Mouse (Mus musculus) yolk sac, embryonic 10.5 days (tissue): ENCODE data around the gene Fbln7.

Experiments
- DNase-seq: peaks from one replicate; pipeline ENCODE4 v3.0.0-alpha.2; 2017; ENCODE audit warnings: low spot score

The Fbln7 gene

DNA sequence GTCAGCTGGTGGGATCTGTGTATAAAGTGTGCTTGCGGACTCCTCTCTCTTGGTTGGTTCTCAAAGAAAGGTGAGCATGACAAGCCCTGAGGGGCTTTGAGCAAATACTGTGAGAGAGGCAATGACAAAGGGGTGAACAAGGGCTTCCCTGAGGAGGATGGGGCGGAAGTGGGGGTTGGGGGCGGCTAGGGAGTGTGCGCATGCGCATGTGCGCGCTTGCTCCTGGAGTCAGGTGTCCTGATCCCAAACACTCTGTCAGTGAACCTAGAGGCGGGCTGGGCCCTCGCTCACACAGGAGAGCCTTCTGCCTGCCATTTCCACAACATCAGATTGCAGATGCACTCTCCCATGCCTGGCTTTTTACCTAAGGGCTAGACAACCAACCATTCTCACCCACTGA is 9.5 kb downstream of the Fbln7 start:
- DNase-seq, result no peak

DNA sequence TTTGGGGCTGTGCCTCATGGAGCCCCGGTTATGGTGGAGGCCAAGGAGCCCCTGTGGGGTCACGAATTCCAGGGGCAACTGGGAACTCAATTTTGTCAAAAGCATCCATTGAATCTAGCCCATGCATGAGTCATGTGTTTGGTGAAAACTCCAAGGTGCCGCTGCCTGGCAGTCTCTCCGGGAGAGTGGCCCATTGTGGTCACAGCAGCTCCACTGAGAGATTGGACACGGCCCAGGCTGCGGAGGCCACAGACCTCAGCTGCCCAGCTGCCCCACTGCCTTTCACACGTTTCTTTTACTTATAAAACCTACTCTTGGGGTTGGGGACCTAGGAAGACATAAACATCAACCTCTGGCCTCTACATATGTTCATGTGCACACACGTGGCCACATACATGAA is 12.7 kb downstream of the Fbln7 start:
- DNase-seq, result no peak

DNA sequence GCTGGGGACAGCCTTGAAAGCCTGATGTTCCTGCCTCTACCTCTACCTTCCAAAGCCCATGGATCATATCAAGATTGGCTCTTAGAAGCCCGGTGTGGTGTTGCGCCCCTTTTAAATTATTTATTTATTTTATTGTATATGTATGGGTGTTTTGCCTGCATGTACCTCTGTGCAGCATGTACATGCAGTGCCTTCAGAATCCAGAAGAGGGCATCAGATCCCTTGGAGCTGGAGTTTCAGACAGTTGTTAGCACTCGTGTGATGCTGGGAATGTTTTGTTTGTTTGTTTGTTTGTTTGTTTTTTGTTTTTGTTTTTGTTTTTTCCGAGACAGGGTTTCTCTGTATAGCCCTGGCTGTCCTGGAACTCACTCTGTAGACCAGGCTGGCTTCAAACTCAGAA is 18.5 kb downstream of the Fbln7 start:
- DNase-seq, result no peak

DNA sequence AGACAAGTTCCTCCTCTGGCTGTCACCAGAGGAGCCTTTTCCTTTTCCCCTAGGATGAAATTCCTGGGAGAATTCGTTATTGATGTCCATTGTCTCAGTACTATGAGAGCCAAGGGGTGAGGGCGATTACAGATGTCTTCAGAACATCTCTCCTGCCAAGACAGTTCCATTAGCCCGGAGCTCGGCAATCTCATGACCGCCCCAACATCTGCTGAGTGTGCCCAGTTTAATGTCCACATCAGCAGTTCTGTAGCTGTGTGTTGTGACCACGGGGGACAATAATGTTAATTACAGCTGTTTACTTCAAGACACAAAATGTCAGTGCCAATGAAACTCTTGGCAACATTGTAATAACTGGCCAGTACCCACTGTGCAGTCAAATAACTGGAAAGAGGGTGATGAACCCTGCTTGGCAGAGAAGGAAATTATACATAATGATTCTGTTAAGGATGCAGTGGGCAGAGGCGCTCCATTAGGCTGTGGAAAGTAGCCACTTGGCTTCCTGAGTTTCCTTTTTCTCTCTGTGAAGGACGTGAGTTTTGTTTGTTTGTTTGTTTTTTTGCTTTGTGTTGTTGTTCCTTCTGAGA is 22.5 kb downstream of the Fbln7 start:
- no peak for DNase-seq

DNA sequence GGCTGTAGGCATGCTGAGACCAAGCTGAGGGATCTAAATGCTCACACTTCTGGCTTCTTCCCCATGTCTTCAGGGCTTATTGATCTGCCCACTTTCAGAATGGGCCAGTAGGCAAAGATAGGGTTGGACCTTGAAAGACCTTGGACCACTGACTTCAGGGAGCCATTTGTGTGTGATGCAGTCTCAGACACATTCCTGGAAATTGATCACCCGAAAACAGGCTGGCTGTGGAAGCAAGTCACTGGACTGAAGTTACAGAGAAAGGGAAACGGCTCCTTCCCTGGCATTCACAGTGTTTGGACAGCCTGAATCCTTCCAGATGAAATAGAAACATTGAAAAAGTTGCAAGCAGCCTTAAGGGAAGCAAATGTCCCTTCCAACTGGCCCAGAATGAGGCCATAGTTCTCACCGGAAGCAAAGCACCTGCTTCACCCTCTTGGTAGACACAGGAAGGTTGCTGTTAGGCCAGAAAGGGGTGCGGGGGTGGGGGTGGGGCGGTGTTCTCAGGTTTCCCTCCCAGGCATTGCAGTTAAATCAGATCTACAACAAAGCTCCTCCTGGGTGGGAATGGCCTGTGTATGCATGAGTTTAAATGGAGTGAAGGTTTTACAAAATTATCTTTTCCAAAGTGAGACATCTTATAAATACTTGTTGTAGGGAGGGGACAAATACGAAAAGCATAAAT is 25.2 kb downstream of the Fbln7 start:
- no peak for DNase-seq

DNA sequence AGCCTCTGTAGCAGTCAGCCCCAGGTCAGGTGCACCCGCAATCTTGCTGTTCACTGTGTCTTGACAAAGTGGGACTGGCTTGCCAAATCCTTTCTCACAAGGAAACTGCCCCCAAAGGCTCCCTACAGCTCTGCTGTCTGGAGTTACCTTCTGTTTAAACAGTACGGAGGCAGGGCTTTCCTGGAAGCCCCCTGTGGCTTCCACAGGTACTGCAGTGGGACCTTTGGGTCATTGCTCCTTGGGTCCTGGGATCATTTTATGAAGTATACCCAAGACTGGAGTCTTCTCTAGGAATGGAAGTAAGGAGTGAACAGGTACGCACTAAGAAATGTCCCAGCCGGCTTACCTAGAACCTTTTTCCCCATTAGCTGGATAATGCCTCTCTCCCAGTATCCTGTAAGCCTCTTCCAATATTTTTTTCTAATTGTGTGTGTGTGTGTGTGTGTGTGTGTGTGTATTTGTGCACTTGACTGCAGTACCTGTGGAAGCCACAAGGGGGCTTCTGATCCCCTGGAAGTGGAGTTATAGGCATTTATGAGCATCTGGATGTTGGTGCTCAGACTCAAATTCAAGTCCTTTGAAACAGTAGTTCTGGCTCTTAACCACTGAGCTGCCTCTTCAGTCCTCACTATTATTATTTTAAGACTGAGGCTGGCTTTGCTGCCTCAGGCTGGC is 28.0 kb downstream of the Fbln7 start:
- no peak for DNase-seq

DNA sequence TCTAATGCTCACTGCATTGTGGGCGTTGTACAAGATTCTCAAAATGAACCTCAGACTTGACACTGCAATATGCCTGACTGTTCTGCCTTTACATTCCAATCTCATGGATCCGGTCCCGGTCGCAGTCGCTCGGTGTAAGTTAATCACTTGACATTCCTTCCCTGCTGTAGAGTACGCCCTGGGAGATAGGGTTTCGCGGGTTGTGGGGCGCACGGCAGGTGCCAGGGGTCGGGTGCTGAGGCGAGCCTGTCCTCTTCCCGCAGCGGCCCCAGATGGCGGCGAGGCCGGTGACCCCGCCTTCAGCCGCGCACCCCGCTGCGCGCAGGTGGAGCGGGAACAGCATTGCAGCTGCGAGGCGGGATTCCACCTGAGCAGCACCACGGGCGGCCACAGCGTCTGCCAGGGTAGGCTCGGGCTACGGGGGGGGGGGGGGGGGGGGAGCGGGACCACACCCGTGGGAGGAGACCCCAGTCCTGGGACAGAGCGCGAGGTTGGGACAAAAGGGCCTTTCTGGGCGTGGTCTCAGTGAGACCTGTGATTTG is 29.5 kb downstream of the Fbln7 start:
- peak; percentile 10 for DNase-seq

DNA sequence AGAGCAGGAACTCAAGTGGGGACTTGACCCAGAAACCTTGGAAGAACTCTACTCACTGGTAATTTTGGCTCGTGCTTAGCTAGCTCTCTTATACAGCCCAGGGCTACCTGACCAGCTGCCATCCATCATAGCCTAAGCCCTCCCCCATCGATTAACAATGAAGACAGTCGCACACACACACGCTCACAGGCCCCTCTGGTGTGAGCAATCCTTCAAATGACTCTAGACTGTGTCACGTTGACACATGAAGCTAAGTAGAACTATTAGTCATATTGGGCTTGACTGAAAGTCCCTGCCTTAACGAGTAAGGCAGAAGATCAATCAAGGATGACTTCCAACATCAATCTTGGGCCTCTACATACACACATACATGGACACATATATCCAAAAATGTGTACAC is 40.1 kb downstream of the Fbln7 start:
- no peak for DNase-seq

DNA sequence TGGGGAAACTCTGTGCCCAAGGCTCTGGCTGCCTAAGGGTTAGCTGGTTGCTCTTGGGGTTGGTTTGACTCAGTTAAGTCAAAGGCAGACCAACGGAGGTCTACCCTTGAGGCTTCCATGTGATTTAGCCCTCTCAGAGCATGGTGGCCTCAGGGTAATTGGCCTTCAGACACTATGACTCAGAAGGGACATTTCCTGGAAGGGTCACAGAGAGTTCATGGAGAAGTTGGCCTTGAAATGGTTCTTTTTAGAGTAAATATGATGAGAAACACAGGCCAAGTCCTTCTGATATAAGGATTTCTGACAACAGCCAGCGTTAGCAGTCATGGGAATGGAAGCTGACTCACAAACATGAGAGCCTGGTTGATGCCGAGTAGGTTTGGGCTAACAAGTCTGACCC is 40.9 kb downstream of the Fbln7 start:
- DNase-seq, result no peak

DNA sequence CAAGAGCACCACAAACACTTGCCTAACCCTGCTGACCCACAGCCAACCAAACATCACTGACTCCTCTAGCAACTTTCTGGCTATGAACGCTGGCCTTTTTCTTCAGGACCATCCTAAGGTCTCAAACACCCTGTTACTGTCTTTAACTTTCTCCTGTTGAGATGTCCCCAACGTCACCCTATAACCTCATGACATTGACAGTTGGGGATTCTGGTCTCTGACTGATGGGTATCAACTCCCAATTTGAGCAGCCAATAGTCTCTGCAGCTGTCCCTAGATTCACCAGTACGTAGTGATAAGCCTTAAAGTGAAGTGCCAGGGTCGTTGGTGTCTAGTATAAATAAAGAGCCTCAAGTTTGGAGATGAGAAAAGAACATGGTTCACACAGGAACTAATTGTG is 52.2 kb downstream of the Fbln7 start:
- DNase-seq, result no peak

DNA sequence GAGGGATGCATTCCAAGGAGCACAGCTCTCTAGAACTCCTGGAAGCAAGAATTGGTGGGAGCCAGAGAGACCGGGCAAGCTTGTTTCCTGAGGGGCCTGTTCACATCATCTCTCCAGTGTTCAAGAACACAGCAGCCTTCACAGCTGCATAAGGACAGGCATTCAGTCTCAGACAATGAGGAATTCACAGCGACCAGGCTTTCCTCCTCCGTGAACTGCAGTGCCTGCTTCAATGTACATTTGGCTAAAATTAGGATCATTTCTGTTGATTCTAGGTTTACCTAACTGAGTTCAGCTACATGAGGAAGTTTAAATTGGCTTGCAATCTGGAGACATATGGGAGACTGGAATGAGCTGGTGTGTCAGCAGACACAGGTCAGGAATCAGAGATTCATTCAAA is 53.7 kb downstream of the Fbln7 start:
- no peak for DNase-seq

DNA sequence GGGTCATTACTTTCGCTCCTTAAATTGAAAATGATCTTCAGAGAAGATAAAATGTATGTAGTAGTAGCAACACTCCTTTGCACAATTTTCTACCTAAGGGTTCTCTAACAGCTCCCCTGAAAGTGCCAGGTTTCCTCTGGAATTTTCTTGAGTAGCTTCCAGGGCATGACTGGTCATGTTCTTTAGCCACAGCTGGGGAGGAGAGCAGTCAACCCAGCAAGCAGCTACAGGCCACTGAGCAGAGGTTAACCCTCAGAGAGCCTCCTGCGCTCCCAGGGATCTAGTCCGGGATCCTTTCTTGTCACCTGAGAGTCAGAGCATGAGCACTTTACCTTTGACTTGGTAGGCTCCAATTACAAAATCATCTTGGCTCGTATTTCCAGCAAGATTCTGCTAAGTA is 62.0 kb downstream of the Fbln7 start:
- DNase-seq, result no peak

DNA sequence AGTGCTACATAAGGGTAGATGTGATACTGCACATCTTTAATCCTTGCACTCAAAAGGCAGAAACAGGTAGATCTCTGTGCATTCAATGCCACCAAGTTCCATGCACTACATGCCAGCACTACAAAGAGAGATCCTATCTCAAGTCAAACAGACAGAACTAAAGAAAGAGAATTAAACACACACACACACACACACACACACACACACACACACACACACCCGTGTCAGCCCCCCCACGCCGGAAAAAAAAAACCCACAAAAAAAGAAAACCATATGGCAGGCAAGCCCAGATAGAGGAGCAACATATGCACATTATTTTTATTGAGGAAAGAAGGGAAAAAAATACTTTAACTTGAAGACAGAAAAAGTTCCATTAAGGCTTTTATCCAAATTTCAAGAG is 65.7 kb downstream of the Fbln7 start:
- no peak for DNase-seq

DNA sequence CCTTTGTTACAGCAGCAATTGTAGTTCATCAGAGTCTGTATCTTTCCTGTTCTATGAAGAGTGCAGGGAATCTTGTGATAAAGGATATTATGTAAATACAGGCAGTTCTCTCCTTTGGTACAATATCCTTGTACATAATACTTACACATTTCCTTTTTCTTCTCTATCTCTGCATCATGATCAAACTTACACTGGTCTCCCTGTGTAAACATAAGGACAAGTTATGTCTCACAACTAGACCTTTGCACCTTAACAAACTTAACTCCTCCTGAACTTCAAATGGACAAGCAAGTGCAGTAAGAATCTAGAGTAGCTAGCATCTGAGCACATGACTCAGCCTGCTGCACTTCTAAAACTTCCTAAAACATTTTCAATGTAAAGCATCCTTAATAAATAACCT is 67.9 kb downstream of the Fbln7 start:
- no peak for DNase-seq

DNA sequence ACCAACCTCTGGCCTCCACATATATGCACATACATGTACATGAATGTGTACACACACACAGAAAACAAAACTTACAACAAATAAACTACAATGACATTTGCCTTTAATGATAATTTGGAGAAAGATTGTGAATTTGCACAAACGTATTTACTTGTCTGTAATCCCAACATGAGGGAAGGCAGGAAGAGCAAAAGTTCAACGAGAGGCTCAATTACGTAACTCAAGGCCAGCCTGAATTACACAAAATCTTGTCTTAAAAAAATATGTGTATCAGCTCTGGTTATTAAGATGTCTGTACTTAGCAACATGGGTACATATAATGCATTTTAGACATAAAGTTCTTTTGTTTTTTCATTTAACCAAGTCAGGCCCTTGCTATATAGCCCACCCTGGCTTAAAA is 73.5 kb downstream of the Fbln7 start:
- no peak for DNase-seq

DNA sequence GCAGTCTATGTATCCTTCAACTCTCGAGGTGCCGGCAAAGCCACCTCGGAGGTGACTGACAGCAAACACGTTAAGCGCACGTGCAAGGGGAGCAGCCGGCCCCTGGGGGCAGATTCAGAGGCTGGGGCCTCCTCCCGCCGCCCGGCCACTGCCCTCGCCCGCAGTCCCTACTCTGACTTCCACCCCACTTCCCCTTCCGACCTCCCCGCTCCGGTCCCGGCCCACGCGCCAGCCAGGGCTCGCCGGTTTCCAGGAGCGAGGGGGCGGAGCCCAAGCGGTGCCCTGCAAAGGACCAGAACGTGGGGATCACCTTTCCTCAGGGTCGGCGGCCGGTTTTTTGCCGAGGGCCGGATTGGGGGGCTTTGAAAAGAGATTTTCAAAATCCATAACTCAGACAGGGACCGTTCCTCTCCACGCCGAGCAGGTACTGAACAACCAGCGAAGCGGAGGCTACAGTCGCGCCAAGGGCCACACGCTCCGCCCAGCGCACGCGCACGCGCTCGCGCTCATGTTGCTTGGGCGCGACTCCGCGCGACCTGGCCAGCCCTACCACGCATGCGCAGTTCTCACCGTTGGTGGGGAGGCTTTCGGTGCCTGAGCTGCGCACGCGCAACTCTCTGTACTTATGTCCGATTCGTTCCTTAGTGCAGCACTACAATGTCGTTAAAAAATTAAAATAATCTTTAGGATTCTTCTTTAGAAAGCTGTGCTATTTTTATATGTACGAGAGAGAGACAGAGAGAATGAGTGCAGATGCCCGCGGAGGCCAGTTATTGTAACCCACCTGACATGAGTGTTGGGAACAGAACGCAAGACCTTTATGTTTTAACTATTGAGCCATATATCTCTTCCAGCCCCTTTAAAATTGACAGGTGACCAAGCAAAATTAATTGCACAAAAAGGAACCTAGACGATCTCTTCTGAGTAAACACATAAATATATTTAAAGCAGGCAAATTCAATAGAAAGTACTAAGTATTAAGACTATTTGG is 81.1 kb downstream of the Fbln7 start, which contains the start of gene Zc3h8:
Gene Zc3h8 (minus strand): TSS at position 540 of the 991 bp plus-strand sequence.
- DNase-seq, result peak; percentile 93
